Mouse (Mus musculus) spleen, embryonic (tissue): Measurements from ENCODE around the gene Gla.

Source experiments
- CTCF ChIA-PET: fragments of 350-600 bp; sonication (Branson Sonifier 250); formaldehyde crosslinking; loops from one replicate; lab custom pipeline; 2022; lab: Charles Lee

Gene Gla

DNA sequence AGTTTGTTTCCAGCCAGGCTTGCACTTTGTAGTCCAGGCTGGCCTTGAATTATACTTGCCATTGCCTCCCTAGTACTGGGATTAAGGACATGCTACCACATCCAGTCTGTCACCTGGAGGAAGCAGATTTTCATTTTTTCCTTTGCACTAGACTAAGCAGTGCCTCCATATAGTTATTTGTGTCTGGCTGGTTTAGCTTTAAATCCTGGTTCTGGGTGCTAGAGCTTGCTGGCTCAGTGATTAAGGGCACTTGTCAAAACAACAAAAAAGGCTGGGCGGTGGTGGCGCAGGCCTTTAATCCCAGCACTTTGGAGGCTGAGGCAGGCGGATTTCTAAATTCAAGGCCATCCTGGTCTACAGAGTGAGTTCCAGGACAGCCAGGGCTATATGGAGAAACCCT is 11.9 kb downstream of the Gla start:
- CTCF ChIA-PET: no interaction called here

DNA sequence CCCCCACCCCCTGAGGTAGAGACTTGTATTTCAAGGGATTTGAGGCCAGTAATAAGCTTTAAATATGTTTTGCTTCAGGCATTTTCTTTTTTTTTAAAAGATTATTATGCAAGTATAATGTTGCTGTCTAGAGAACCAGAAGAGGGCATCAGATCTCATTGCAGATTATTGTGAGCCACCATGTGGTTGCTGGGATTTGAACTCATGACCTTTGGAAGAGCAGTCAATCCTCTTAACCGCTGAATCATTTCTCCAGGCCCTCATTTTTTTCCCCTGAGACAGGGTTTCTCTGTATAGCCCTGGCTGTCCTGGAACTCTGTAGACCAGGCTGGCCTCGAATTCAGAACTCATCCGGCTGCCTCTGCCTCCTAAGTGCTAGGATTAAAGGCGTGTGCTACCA is 12.7 kb downstream of the Gla start:
- CTCF ChIA-PET: no interaction called here

DNA sequence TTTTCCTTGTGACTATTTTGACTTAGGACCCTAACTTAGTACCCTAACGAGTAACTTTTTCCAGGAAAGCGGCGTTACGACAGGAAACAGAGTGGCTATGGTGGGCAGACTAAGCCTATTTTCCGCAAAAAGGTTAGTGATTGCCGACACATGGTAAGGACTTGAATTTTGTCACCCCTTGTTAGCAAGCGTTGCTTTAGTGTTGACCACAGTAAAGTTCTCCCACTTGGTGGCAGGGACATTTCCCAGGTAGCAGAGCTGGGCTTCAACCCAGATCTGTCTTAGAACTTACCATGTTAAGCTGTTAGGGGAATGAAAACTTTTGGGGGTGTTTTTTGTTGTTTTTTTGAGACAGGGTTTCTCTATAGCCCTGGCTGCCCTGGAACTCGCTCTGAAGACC is 14.5 kb downstream of the Gla start:
- CTCF ChIA-PET: interaction anchor here (0.7 kb wide), 1 partner anchor 14 kb away, joined by 3 read pairs; no protein-coding TSS in a partner anchor

DNA sequence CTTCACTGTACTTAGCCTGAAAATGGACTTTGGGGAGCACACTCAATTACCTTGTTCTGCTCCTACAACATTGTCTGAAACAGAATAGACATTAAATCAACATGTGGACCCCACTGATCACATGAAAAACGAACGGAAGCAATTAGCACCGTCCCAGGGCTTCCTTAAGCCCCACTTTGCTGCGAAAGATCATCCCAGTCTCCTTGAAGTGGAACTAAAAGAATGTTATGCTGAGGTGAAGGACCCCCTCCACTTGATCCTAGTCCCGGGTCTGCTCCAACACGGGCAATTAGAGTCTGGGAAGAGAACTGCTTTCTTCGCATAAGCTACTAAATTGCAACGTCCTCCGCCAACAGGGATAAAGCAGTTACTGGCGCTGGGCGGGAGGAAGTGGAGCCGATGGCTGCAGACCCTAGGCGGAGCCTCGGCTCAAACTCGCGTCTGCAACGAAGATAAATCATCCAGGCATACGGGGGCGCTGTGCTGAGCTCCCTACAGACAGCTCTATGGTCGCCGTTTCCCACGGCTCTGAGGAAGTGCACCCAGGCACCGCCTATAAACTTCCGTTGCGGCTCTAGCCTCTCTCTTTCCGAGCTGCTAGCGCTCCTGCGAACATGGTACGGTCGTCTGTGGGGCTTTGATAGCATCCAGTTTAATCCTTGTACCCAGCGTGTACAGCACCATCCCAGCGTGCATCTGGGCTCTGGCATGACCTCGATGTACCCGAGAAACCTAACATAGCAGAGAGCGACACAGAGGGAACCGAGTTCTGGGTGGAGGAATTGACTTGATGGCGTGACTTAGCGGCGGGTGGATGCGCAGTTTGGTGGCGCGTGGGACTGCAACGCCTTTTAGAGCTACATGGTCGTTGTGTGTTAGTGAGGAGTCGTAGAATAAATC is 15.6 kb downstream of the Gla start, which contains the start of gene Rpl36a:
Gene Rpl36a (plus strand): TSS at position 552 of the 900 bp plus-strand sequence.
- CTCF ChIA-PET: no interaction called here

DNA sequence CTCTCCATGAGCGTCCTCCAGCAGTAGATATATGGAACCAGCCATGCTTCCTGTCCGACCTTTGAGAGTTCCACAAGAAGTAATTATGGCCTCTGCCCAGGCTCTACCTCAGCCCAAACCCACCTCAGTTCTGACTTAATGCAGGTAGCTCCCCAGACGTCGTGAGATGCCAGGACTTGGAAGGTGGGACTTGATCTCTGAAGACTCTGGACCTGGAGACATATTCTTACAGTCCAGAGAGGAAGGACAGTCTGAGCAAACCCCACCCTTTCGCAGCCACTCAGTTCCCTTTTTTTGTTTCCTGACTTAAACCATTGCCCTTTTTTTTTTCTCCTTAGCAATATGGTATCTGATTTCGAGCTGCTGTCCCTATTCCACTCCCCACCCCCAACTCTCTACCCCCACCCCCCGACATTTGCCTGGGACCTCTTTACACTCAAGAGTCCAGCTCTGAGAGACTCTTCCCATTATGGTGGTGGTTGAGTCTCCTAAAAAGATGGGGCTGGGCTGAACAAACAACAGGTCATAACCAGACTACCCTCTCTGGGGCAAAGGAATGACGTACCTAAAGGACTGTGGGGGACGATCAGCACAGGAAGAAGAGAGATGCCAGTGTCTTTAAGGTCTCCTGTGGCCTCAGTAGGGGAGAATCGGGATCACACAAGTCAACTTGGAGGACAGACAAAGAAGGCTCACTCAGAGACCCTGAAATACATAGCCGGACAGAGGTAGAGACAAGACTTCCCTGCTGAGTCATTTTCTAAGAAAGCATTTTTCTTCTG is 17.8 kb downstream of the Gla start, which contains the start of gene Btk:
Gene Btk (minus strand): TSS at position 683 of the 782 bp plus-strand sequence.
- CTCF ChIA-PET: interaction anchor here (0.6 kb wide), 1 partner anchor 14 kb away, joined by 3 read pairs; no protein-coding TSS in a partner anchor

DNA sequence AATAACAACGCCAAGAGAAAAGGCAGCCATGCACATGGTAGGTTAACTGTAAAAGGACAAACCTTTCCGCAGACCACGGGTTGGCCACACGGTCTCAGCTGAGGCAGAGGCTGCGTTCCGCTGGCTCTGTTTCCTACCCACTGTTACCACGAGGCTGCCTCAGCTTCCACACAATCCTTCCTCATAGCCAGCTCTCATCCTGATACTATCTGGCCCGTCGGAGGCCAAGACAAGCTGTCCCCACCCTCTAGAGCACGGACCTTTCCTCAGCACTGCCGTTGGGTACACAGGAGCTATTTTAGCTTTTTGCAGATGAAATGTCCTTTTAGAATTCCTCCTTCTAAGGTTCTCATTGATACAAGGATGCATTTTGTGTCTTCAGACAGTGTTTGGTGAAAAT is 18.7 kb downstream of the Gla start:
- CTCF ChIA-PET: no interaction called here

DNA sequence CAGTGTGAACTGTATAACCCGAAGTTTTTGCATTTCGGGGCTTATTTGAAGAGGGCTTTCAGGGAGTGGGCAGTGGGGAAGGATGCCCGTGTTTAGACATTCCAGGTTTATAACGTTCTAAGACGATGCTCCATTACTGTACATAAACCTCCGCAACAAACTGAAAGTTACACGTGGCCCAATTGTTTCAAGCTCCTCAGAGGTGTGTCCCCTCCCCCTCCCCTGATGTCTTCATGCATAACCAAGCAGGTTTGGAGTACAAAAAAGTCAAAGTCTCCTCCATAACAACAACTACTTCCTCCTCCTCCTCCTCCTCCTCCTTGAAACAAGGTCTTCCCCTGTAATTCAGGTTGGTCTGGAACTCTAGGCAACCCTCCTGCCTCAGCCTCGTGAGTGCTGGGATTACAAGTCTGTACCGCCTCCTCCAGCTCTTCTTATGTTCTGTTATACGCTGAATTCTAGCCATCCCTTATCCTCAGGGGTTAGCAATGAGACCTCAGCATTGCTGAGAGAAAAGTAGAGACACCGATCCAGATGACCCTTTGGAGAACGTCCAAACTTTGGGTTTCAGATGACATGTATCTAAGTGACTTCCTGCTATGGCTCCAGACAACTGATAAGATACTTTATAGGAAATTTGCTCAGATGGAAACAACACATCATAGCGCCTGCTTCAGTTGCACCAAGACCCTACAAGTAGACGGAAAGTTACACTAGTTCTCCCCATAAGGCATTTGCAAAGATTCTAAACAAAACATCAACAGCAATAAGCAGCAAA is 20.2 kb downstream of the Gla start:
- CTCF ChIA-PET: no interaction called here

DNA sequence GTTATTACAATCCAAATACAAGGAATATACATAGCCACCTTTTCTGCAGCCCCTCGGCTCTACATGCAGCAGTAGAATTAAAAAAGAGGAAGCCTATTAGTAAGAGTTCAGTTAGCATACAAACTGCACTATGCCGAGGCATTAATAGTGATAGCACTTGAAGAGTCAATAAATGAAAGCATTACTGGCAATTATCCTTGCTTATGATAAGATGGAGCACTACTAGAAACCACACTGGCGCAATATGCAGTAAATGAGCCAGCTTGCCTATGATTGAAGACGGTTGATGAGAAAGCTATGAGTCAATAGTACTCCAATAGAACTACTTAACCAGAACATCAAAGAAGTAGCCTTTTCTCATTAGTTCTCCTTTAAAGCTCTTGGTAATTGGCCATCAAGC is 23.0 kb downstream of the Gla start:
- CTCF ChIA-PET: no interaction called here

DNA sequence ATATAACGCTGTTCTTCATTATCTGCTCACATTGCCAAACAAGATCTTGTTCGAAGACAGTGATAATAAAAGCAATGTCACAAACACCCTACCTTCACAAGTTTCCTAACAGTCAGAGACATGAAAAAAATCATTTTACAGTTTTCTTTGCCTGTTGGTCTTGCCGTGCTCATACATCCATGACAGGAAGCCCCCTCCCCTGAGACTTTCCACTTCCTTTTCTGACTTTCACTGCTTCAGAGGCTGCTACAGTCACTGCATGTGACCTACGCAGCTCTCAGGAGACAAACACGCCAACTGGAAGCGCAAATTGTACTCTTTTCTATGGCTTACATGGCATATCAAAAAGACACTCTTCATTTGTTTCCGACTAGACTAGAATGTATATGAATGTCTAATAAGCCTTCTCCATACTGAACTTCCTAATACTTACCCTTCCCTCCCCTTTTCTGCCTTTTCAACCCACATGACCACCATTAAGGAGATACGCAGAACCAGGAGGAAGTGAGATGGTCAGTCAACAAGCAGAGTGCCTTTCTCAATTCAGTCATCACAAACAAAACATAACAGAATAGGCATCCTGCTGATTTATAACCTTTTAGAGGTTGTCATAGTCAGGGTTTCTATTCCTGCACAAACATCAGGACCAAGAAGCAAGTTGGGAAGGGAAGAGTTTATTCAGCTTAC is 34.2 kb downstream of the Gla start:
- CTCF ChIA-PET: no interaction called here

DNA sequence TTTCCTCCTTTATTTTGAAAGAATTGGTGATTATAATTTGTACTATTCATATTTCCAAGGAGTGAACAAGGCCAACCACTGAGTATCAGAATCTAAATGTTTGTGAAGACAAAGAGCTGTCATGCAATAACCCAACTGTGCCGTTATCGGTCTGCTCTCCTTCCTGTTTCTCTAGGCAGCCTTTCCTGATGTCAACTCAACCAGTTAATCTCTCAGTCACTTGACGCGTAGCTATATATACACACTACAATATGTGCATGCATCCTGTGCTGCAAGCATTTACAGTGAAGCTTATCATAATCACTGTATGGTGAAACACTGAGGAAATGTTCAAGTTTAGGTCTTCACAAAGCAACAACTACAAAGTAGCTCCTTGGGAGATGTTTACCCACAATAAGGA is 36.6 kb downstream of the Gla start:
- CTCF ChIA-PET: no interaction called here

DNA sequence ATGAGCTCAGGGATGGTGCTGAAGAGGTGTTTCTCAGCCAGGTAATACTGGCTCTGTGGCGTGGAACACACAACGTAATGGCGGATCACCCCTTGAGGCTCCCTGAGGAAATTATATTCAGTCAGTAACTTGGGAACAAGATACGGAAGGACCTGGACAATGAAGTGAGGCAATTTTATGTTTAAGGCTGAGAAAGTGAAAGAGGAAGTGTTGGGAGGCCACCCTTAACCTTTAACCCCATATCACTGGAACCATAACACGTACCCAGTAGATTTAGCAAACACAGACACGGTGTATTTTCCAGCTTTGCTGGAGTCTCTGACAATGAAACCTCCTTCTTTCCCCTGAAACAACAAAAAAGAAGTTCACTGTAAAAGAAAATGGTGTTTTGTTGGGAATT is 46.5 kb downstream of the Gla start:
- CTCF ChIA-PET: interaction anchor here (0.6 kb wide), 1 partner anchor 13 kb away, joined by 4 read pairs; the partner anchor contains the start of gene Timm8a1

DNA sequence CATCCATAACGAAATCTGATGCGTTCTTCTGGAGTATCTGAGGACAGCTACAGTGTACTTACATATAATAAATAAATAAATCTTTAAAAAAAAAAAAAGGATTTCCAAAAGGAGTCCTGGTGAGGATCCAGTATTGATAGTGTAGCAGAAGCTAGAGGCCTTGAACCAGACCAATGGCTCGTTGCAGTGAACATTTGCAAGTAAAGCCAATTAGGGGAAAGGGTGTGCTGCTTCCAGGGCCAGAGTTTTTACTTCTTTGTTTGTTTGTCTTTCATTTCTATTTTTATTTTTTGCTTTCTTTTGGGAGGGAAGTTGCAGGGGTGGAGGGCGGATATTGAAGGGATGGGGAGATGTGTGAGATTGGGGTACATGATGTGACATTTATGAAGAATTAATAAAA is 47.6 kb downstream of the Gla start:
- CTCF ChIA-PET: no interaction called here

DNA sequence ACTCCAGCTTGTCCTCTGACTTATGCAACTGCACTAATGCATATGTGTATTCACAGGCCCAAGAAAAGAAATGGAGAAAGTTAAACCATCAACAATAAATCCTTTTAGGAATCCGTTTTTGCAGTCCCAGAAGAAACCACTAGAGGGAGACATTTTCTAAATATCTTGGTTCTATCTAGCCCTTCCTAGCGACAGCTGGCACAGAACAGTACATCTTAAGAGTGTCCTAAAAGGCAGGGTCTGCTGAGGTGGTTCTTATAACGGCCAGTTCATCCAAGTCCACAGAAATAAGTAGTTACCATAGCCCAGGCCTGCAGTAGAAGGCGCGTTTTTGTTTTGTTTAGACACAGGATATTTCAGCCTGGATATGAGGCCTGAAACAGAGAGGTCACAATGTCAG is 50.0 kb downstream of the Gla start:
- CTCF ChIA-PET: no interaction called here

DNA sequence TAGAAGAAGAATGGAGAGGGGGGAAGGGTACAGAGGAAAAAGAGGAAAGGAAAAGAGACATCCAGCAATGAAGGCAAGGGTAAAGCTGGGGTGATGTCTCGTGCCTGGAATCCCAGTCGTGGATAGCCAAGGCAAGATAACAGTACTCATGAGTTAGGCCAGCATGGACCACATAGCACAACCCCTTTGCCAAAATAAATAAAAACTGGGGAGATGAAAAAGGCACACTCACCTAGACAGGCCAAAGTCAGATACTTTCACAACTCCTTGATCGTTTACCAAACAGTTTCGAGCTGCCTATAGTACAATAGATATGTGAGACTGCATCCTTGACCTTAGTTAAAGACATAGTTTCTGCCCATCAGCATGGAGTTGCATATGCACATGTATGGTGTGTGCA is 53.6 kb downstream of the Gla start:
- CTCF ChIA-PET: interaction anchor here (0.6 kb wide), 1 partner anchor 8 kb away, joined by 4 read pairs; no protein-coding TSS in a partner anchor

DNA sequence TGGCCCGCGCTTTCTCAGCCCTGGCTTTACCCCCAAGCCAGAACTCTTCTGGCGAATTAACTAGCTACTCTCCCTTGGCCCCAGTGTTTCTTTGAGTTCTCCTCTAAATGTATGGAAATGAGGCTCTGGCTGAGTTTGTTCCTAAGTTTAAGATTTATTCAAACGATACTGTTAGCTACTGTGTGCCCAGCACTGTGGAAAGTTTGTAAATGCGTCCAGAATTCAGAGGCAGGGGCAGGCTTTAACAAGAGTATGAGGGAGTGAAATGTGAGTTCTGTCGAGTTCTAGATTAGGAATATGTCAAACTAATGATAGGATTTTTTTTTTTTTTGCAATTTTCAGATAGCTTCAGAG is 59.0 kb downstream of the Gla start:
- CTCF ChIA-PET: interaction anchor here (0.6 to 1.1 kb wide), 2 partner anchors 12 to 71 kb away, joined by 4 read pairs; no protein-coding TSS in a partner anchor

DNA sequence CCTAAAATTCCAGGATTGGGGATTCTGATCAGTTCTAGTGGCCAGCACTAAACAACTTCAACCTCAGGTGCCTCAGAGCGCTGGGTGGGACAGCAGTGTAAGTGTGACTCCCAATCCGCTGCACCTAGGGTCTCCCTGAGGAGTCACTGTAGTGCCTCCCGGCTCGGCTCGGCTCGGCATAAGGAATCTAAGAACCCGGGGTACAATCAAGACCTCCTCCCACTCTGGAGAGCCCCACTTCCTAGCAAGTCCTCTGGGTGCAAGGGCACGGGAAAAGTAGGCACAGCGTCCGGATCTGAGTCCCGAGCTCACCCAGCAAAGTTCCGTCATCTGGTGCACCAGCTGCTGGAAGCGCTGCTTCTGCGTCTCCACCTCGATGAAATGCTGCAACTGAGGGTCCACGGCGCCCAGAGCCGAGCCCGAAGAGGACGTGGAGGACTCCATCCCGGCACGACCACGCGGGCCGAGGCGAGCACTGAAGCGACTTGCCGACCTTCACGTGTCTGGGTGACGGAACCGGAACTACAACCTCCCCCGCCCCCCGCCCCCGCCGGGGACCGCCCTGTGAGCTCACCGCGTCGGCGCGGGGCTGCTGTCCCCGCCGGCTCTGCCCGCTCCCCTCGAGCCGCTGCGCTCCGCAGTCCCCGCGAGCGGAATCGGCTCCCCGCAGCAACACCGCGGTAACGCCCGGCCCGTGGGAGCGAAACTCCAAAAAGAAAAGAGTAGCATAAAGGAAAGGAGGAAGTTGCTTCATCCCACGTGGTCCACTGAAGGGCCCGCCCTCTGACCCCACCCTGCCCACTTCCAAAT is 59.6 kb downstream of the Gla start, which contains the start of gene Timm8a1:
Gene Timm8a1 (minus strand): TSS at position 721 of the 810 bp plus-strand sequence.
- CTCF ChIA-PET: interaction anchor here (0.6 to 1.1 kb wide), 3 partner anchors 10 to 72 kb away, joined by 4 to 9 read pairs (median 4); no protein-coding TSS in a partner anchor

DNA sequence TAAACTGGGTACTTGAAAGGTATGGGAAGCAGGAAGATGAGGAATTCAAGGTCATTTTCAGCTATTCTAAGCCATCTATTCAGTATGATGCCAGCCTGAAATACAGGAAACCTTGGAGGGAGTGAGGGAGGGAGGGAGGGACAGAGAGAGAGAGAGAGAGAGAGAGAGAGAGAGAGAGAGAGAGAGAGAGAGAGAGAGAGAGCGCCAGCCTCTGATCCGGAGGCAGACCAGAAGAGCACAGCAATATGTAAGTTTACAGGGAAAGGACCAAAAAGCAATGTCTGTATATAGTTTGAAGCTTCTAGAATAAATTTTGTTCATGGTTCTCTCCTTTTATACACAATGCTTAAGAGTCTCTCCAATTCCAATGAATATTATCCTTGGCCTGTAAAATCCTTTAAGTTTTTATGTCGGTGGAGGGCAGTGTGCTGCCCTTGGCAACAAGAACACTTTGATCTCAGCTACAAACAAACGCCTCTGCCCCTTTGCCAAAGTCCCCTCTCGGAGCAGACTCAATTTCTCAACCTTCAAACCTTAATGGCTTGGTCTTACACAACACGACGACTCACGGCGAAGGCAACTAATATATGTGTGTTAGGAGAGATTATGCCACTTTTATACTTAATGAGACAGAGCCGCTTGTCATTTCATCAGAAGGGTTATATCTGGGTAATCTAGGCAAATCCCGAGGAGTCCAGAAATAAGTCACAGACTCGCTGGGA is 60.4 kb downstream of the Gla start:
- CTCF ChIA-PET: interaction anchor here (0.7 kb wide), 1 partner anchor 11 kb away, joined by 9 read pairs; no protein-coding TSS in a partner anchor

DNA sequence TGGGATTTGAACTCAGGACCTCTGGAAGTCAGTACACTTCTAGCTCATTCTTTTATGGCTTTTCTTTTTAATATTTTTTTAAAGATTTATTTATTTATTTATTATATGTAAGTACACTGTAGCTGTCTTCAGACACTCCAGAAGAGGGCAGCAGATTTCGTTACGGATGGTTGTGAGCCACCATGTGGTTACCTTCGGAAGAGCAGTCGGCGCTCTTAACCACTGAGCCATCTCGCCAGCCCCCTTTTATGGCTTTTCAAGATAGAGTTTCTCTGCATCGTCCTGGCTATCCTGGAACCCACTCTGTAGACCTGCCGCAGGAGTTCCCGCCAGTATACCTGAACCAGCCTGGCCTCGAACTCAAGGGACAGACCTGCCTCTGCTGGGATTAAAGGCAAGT is 61.1 kb downstream of the Gla start:
- CTCF ChIA-PET: interaction anchor here (1.2 kb wide), 1 partner anchor 8 kb away, joined by 4 read pairs; no protein-coding TSS in a partner anchor
